Mouse (Mus musculus): ENCODE data around the gene Shpk.

GRCm38 (mm10) chr11:73222846-73223245, 23.6 kb downstream of the Shpk start:
- TF ChIP-seq CTCF (IDR thresholded peaks at IDR 0.05; ENCODE audit: low read depth, low read length): no peak
- TF ChIP-seq EP300 (IDR thresholded peaks at IDR 0.05; ENCODE audit: insufficient read depth, low read depth, low read length): no peak
